Mouse (Mus musculus) liver, postnatal 0 days (tissue): ENCODE measurements at regions not wholly inside any gene's neighbourhood (a gene's known extent, or its start where the extent isn't known, plus 50 kb on each side); places are given as distances from the start of the nearest gene placed in this dataset.

Source experiments
- CTCF ChIP-seq: sonication (generic); IDR thresholded peaks from 2 replicates; pipeline ENCODE4 v1.5.1; 2016; ENCODE audit warnings: antibody characterized with exemption, low read depth
- EP300 ChIP-seq: IDR thresholded peaks from 2 replicates; pipeline ENCODE4 v1.6.1; 2016; ENCODE audit warnings: antibody characterized with exemption, low read depth, mild to moderate bottlenecking

GRCm38 (mm10) chr9:115478946-115479345 lies 168.7 kb upstream of the Stt3b start:
- TF ChIP-seq CTCF: no peak
- no peak for TF ChIP-seq EP300
